In genomic region chr17:66075827-66076173, GRCm38 (mm10) we compare ENCODE assay signal across 8 mouse cellular contexts. TPM values are rescaled to one million over a fixed set of nuclear protein-coding genes. Genes with fewer than 3 reads are reported as not detected.
DNase-seq lines count a peak whose midpoint lies in the region; ATAC-seq and TF ChIP-seq lines count a peak whose summit lies in the region.

No protein-coding gene starts in this region.

- intact Hi-C loops in left cerebral cortex, postnatal 14 days (cut with DNase I) = loop anchor here (10.0 kb wide), 1 partner anchor 211 kb away; no protein-coding TSS in a partner anchor

- no peak overlapping the region; the same call in 1 of the 2 replicates for H3K9ac ChIP-seq in limb, embryonic 11.5 days (ENCODE audit: low read length)
- H3K9ac ChIP-seq in midbrain, postnatal 0 days (replicated peaks; ENCODE audit: low read length, poor library complexity, severe bottlenecking) = peak overlapping the region; percentile 94

- TF ChIP-seq POLR2A in cerebellum, adult 2 months (IDR thresholded peaks at IDR 0.05; ENCODE audit: borderline replicate concordance, insufficient read depth, low read length) = no peak

- H3K4me3 ChIP-seq in cerebellum, adult 2 months (replicated peaks; ENCODE audit: insufficient read depth, low read depth, low read length) = peak overlapping the region; percentile 100
- peak overlapping the region; percentile 77 for H3K4me3 ChIP-seq in limb, embryonic 11.5 days (ENCODE audit: low read depth, low read length)
- peak overlapping the region; percentile 90 for H3K4me3 ChIP-seq in midbrain, postnatal 0 days (ENCODE audit: low read depth, low read length)

- peak; percentile 15; the same call in 1 of the 2 replicates for ATAC-seq in erythroid progenitor cell, adult 5-6 weeks (replicated peaks; ENCODE audit: low FRiP score, poor library complexity, severe bottlenecking)
- no peak for ATAC-seq in limb, embryonic 11.5 days (ENCODE audit: insufficient number of reproducible peaks, low FRiP score, low TSS enrichment, low read depth)
- ATAC-seq in midbrain, postnatal 0 days (ENCODE audit: low FRiP score) = no peak

- no peaks in the 10 kb centered on the region for H3K27me3 ChIP-seq in cerebellum, adult 2 months (ENCODE audit: control insufficient read depth, insufficient read depth, low read length)
- H3K27me3 ChIP-seq in limb, embryonic 11.5 days (ENCODE audit: control insufficient read depth, insufficient read depth, low read length) = no peaks in the 10 kb centered on the region
- no peaks in the 10 kb centered on the region for H3K27me3 ChIP-seq in midbrain, postnatal 0 days (ENCODE audit: insufficient read depth, low read length)

- no peaks in the 10 kb centered on the region for H3K9me3 ChIP-seq in limb, embryonic 11.5 days (ENCODE audit: control insufficient read depth, low read length)
- H3K9me3 ChIP-seq in midbrain, postnatal 0 days (ENCODE audit: low read length) = no peaks in the 10 kb centered on the region

- WGBS in cerebellum, adult 2 months = under 1% methylated on average over 12 of the region's 12 CpGs
- 3% methylated on average over 12 of the region's 12 CpGs for WGBS in limb, embryonic 11.5 days
- WGBS in midbrain, postnatal 0 days = 1% methylated on average over 12 of the region's 12 CpGs

- H3K4me2 ChIP-seq in limb, embryonic 11.5 days (ENCODE audit: low read depth, severe bottlenecking) = peak overlapping the region; percentile 89
- peak overlapping the region; percentile 67 for H3K4me2 ChIP-seq in midbrain, postnatal 0 days (ENCODE audit: low read depth, low read length, poor library complexity, severe bottlenecking)

- DNase-seq in cerebellum, adult 2 months = no peak
- DNase-seq in cerebellum, postnatal 36 days = no peak
- DNase-seq in CD4-positive, CD25-positive, alpha-beta regulatory T cell, adult 2 months (ENCODE audit: low read depth, low spot score) = peak; percentile 58
- no peak for DNase-seq in limb, embryonic 11.5 days (ENCODE audit: low spot score)
- peak; percentile 7 for DNase-seq in midbrain, postnatal 0 days (ENCODE audit: low spot score)
- DNase-seq in left cerebral cortex, postnatal 14 days (ENCODE audit: low spot score in 2 of 2) = no peak
- DNase-seq in layer of hippocampus, adult 8-10 months (ENCODE audit: low spot score in 2 of 2) = no peak

- no peak for TF ChIP-seq CTCF in cerebellum, adult 2 months (IDR thresholded peaks at IDR 0.05; ENCODE audit: borderline replicate concordance, insufficient read depth, low read depth, low read length)
- no peak for TF ChIP-seq CTCF in midbrain, postnatal 0 days (IDR thresholded peaks at IDR 0.05)

- no peaks in the 10 kb centered on the region for H3K4me1 ChIP-seq in cerebellum, adult 2 months (ENCODE audit: control insufficient read depth, insufficient read depth, low read length)
- no peaks in the 10 kb centered on the region for H3K4me1 ChIP-seq in limb, embryonic 11.5 days (ENCODE audit: control insufficient read depth, insufficient read depth, low read length)
- peaks cover 7% of the 10 kb centered on the region for H3K4me1 ChIP-seq in midbrain, postnatal 0 days (ENCODE audit: insufficient read depth, low read length)

- H3K27ac ChIP-seq in cerebellum, adult 2 months (ENCODE audit: insufficient read depth, low read length) = peak overlapping the region; percentile 87
- no peak overlapping the region for H3K27ac ChIP-seq in limb, embryonic 11.5 days (replicated peaks; ENCODE audit: low read depth, low read length)
- peak overlapping the region; percentile 99 for H3K27ac ChIP-seq in midbrain, postnatal 0 days (ENCODE audit: low read depth, low read length)

- no peaks in the 10 kb centered on the region for H3K36me3 ChIP-seq in limb, embryonic 11.5 days (ENCODE audit: control insufficient read depth, insufficient read depth, low read length)
- peaks cover 3% of the 10 kb centered on the region; the same call in 1 of the 2 replicates for H3K36me3 ChIP-seq in midbrain, postnatal 0 days (ENCODE audit: insufficient read depth, low read length)

RNA-seq across cellular contexts. Expression of gene Ankrd12, which starts 1.1 kb away (rescaled TPM):
- polyA plus RNA-seq in cerebellum, adult 2 months (2012; rRNA removed) = 25.5 and 28.1 TPM in 2 replicates
- total RNA-seq in erythroid progenitor cell, adult 5-6 weeks (2015; ENCODE audit: low replicate concordance) = 31.9 and 43.2 TPM in 2 replicates
- 50.1 and 55.8 TPM in 2 replicates for total RNA-seq in erythroid progenitor cell, adult 5-6 weeks (2017; ENCODE audit: low replicate concordance)
- 21.5 and 24.5 TPM in 2 replicates for polyA plus RNA-seq in limb, embryonic 11.5 days (2014; fragmentation: Nextera tagmentation; extraction: Ambion mirVana)
- total RNA-seq in midbrain, postnatal 0 days (2014; rRNA removed) = 63.4 and 63.5 TPM in 2 replicates
- polyA plus RNA-seq in midbrain, postnatal 0 days (2015; fragmentation: Nextera tagmentation; extraction: Ambion mirVana) = 205 and 229 TPM in 2 replicates
- total RNA-seq in left cerebral cortex, postnatal 14 days (2021) = 100 to 1,000 TPM; 107 to 113 TPM
- total RNA-seq in layer of hippocampus, adult 8-10 months (2022) = 100 to 1,000 TPM; 198 to 247 (median 235) TPM

RNA-seq across cellular contexts. Expression of gene Ndufv2, which starts 25.6 kb away (rescaled TPM):
- 241 and 269 TPM in 2 replicates for polyA plus RNA-seq in cerebellum, adult 2 months (2012; rRNA removed)
- total RNA-seq in erythroid progenitor cell, adult 5-6 weeks (2015; ENCODE audit: low replicate concordance) = 59.1 and 96.6 TPM in 2 replicates
- total RNA-seq in erythroid progenitor cell, adult 5-6 weeks (2017; ENCODE audit: low replicate concordance) = 55.8 and 57.4 TPM in 2 replicates
- polyA plus RNA-seq in limb, embryonic 11.5 days (2014; fragmentation: Nextera tagmentation; extraction: Ambion mirVana) = 320 TPM in 2 replicates
- 111 and 125 TPM in 2 replicates for total RNA-seq in midbrain, postnatal 0 days (2014; rRNA removed)
- polyA plus RNA-seq in midbrain, postnatal 0 days (2015; fragmentation: Nextera tagmentation; extraction: Ambion mirVana) = 419 and 445 TPM in 2 replicates
- 100 to 1,000 TPM; 245 to 262 TPM for total RNA-seq in left cerebral cortex, postnatal 14 days (2021)
- 100 to 1,000 TPM; 227 to 270 (median 244) TPM for total RNA-seq in layer of hippocampus, adult 8-10 months (2022)

RNA-seq across cellular contexts. Expression of gene Washc1, which starts 35.5 kb away (rescaled TPM):
- polyA plus RNA-seq in cerebellum, adult 2 months (2012; rRNA removed) = 52.5 and 53.4 TPM in 2 replicates
- total RNA-seq in erythroid progenitor cell, adult 5-6 weeks (2015; ENCODE audit: low replicate concordance) = 8.0 and 15.1 TPM in 2 replicates
- total RNA-seq in erythroid progenitor cell, adult 5-6 weeks (2017; ENCODE audit: low replicate concordance) = 3.2 and 5.2 TPM in 2 replicates
- polyA plus RNA-seq in limb, embryonic 11.5 days (2014; fragmentation: Nextera tagmentation; extraction: Ambion mirVana) = 34.4 and 36.9 TPM in 2 replicates
- total RNA-seq in midbrain, postnatal 0 days (2014; rRNA removed) = 44.1 and 54.8 TPM in 2 replicates
- 41.7 and 43.8 TPM in 2 replicates for polyA plus RNA-seq in midbrain, postnatal 0 days (2015; fragmentation: Nextera tagmentation; extraction: Ambion mirVana)
- total RNA-seq in left cerebral cortex, postnatal 14 days (2021) = 10 to 100 TPM; 43.5 to 43.9 TPM
- 10 to 100 TPM; 41.0 to 51.1 (median 49.0) TPM for total RNA-seq in layer of hippocampus, adult 8-10 months (2022)

RNA-seq across cellular contexts. Expression of gene Ddx11, which starts 47.5 kb away (rescaled TPM):
- polyA plus RNA-seq in cerebellum, adult 2 months (2012; rRNA removed) = 3.9 and 5.8 TPM in 2 replicates
- 9.6 and 15.5 TPM in 2 replicates for total RNA-seq in erythroid progenitor cell, adult 5-6 weeks (2015; ENCODE audit: low replicate concordance)
- total RNA-seq in erythroid progenitor cell, adult 5-6 weeks (2017; ENCODE audit: low replicate concordance) = 8.2 and 18.7 TPM in 2 replicates
- 28.0 and 32.5 TPM in 2 replicates for polyA plus RNA-seq in limb, embryonic 11.5 days (2014; fragmentation: Nextera tagmentation; extraction: Ambion mirVana)
- total RNA-seq in midbrain, postnatal 0 days (2014; rRNA removed) = 5.6 and 6.7 TPM in 2 replicates
- polyA plus RNA-seq in midbrain, postnatal 0 days (2015; fragmentation: Nextera tagmentation; extraction: Ambion mirVana) = 2.2 and 2.5 TPM in 2 replicates
- total RNA-seq in left cerebral cortex, postnatal 14 days (2021) = 1 to 10 TPM; 2.8 to 3.0 TPM
- total RNA-seq in layer of hippocampus, adult 8-10 months (2022) = 1 to 10 TPM in 3 of 4 experiments, under 1 TPM in 1; 0.89 to 1.9 (median 1.4) TPM

Comparison
In these comparisons a context has a peak if more than half of its experiments do, and no peak if none do; other contexts are left out.
1. DNase-seq: peak in CD4-positive, CD25-positive, alpha-beta regulatory T cell, adult 2 months (single experiment) and midbrain, postnatal 0 days (single experiment); none in cerebellum, adult 2 months (0 of 2), cerebellum, postnatal 36 days (0 of 2), limb, embryonic 11.5 days (single experiment), left cerebral cortex, postnatal 14 days (0 of 2) and layer of hippocampus, adult 8-10 months (0 of 2).
2. Peak in every context shown above with its lines, with median percentiles within 50 percentile points of each other: H3K4me3 ChIP-seq.